Mouse (Mus musculus) C2C12 (cell line): ENCODE results near the gene Syn3. TPM values are rescaled to one million over a fixed set of nuclear protein-coding genes. Genes with fewer than 3 reads are reported as not detected.

Source experiments
- H3K27me3 ChIP-seq: one replicate; pipeline ENCODE4 v1.6.1; 2011; ENCODE audit not compliant: control insufficient read depth, insufficient read depth, insufficient read length
- H3K36me3 ChIP-seq: one replicate; pipeline ENCODE4 v1.6.1; 2011; ENCODE audit not compliant: control insufficient read depth, insufficient read depth
- H3K4me3 ChIP-seq: one replicate; pipeline ENCODE4 v1.5.1; 2011; ENCODE audit warnings: mild to moderate bottlenecking, control low read depth; ENCODE audit not compliant: poor library complexity, insufficient read depth, severe bottlenecking
- H3K79me2 ChIP-seq: one replicate; pipeline ENCODE4 v1.6.1; 2011; ENCODE audit not compliant: control insufficient read depth, insufficient read depth
- H3K79me3 ChIP-seq: one replicate; pipeline ENCODE4 v1.6.1; 2011; ENCODE audit warnings: low read depth, control low read depth
- H3ac ChIP-seq: one replicate; pipeline ENCODE3; 2011; ENCODE audit warnings: low read depth; ENCODE audit not compliant: control insufficient read depth, insufficient read length
- CEBPB ChIP-seq: IDR thresholded peaks from one replicate; pipeline ENCODE4 v1.6.1; 2011; ENCODE audit warnings: low read depth, mild to moderate bottlenecking, control low read depth, moderate library complexity
- CTCF ChIP-seq: IDR thresholded peaks from one replicate; pipeline ENCODE4 v1.5.1; 2011; ENCODE audit not compliant: control insufficient read depth, insufficient read depth, insufficient read length
- FOSL1 ChIP-seq: IDR thresholded peaks from one replicate; pipeline ENCODE4 v1.8.0; 2011; ENCODE audit warnings: mild to moderate bottlenecking, low read length; ENCODE audit not compliant: poor library complexity, insufficient read depth, severe bottlenecking
- MAX ChIP-seq: IDR thresholded peaks from one replicate; pipeline ENCODE4 v1.6.1; 2011; ENCODE audit warnings: mild to moderate bottlenecking, control low read depth
- MYOD1 ChIP-seq: IDR thresholded peaks from one replicate; pipeline ENCODE4 v1.6.1; 2011; ENCODE audit warnings: low read depth; ENCODE audit not compliant: control insufficient read depth, insufficient read length
- MYOG ChIP-seq: IDR thresholded peaks from one replicate; pipeline ENCODE4 v1.6.1; 2011; ENCODE audit not compliant: control insufficient read depth, insufficient read length; ENCODE audit errors: extremely low read depth
- USF1 ChIP-seq: IDR thresholded peaks from one replicate; pipeline ENCODE4 v1.6.1; 2011; ENCODE audit warnings: low read depth, mild to moderate bottlenecking, control low read depth, moderate library complexity
- polyA plus RNA-seq: library from polyadenylated mRNA; unstranded; fragments of >200 nt; fragmentation: generic; extraction: Trizol; gene quantifications from one replicate; pipeline ENCODE4 v1.2.1, GENCODE M21; 2012; ENCODE audit warnings: missing spikeins

The Syn3 gene
- polyA plus RNA-seq, 1 experiment, result 0.20 TPM

- no peak overlapping the region for H3ac ChIP-seq
- no peaks in the 10 kb centered on the region for H3K79me3 ChIP-seq
- no peak overlapping the region for H3K4me3 ChIP-seq
- no peak for TF ChIP-seq MYOG
- no peak for TF ChIP-seq MYOD1
- TF ChIP-seq MAX, result no peak
- no peak for TF ChIP-seq FOSL1
- no peak for TF ChIP-seq CTCF
- no peak for TF ChIP-seq USF1
- TF ChIP-seq CEBPB, result no peak
- H3K36me3 ChIP-seq, result no peaks in the 10 kb centered on the region
- H3K79me2 ChIP-seq, result no peaks in the 10 kb centered on the region
- H3K27me3 ChIP-seq, result no peaks in the 10 kb centered on the region
These were observed 442.3 kb downstream of the Syn3 start for GRCm38 (mm10) chr10:86056297-86056903.

- H3K79me3 ChIP-seq, result no peaks in the 10 kb centered on the region
- H3ac ChIP-seq, result no peak overlapping the region
- H3K4me3 ChIP-seq, result no peak overlapping the region
- H3K27me3 ChIP-seq, result no peaks in the 10 kb centered on the region
- H3K36me3 ChIP-seq, result peaks cover 10% of the 10 kb centered on the region
- TF ChIP-seq FOSL1, result no peak
- no peak for TF ChIP-seq CEBPB
- TF ChIP-seq MYOG, result no peak
- TF ChIP-seq CTCF, result no peak
- no peak for TF ChIP-seq USF1
- TF ChIP-seq MYOD1, result no peak
- TF ChIP-seq MAX, result no peak
- no peaks in the 10 kb centered on the region for H3K79me2 ChIP-seq
These were observed 445.7 kb downstream of the Syn3 start for GRCm38 (mm10) chr10:86052818-86053522.

- Histone ChIP-seq H3ac (no peak overlapping the region), H3K79me3 (no peaks in the 10 kb centered on the region), H3K27me3 (no peaks in the 10 kb centered on the region), H3K36me3 (peaks cover 17% of the 10 kb centered on the region), H3K79me2 (no peaks in the 10 kb centered on the region), H3K4me3 (no peak overlapping the region)
- TF ChIP-seq CTCF, result no peak
- TF ChIP-seq MYOG, result no peak
- TF ChIP-seq FOSL1, result no peak
- no peak for TF ChIP-seq CEBPB
- no peak for TF ChIP-seq MAX
- no peak for TF ChIP-seq MYOD1
- TF ChIP-seq USF1, result no peak
These were observed 448.2 kb downstream of the Syn3 start for GRCm38 (mm10) chr10:86050522-86050921.

- Histone ChIP-seq H3K79me2 (no peaks in the 10 kb centered on the region), H3K36me3 (peaks cover 24% of the 10 kb centered on the region), H3K4me3 (no peak overlapping the region), H3ac (no peak overlapping the region), H3K27me3 (no peaks in the 10 kb centered on the region), H3K79me3 (no peaks in the 10 kb centered on the region)
- TF ChIP-seq MYOD1, result no peak
- TF ChIP-seq USF1, result no peak
- TF ChIP-seq CTCF, result no peak
- no peak for TF ChIP-seq MAX
- no peak for TF ChIP-seq CEBPB
- TF ChIP-seq MYOG, result no peak
- no peak for TF ChIP-seq FOSL1
These were observed 450.9 kb downstream of the Syn3 start for GRCm38 (mm10) chr10:86047786-86048185.

GRCm38 (mm10) chr10:86046371-86046770 is 452.3 kb downstream of the Syn3 start:
- H3K79me2 ChIP-seq, result no peaks in the 10 kb centered on the region

GRCm38 (mm10) chr10:86044066-86044465 is 454.6 kb downstream of the Syn3 start:
- no peaks in the 10 kb centered on the region for H3K79me2 ChIP-seq
- H3K79me3 ChIP-seq, result no peaks in the 10 kb centered on the region
- H3K36me3 ChIP-seq, result peaks cover 19% of the 10 kb centered on the region
- no peak for TF ChIP-seq CEBPB
- TF ChIP-seq FOSL1, result no peak
- no peak for TF ChIP-seq CTCF
- TF ChIP-seq MYOD1, result no peak
- TF ChIP-seq MYOG, result no peak
- no peak for TF ChIP-seq MAX
- no peak for TF ChIP-seq USF1
- H3K27me3 ChIP-seq, result no peaks in the 10 kb centered on the region
- H3ac ChIP-seq, result no peak overlapping the region
- H3K4me3 ChIP-seq, result no peak overlapping the region

More at GRCm38 (mm10) chr10:86046371-86046770, 452.3 kb downstream of the Syn3 start:
- peaks cover 24% of the 10 kb centered on the region for H3K36me3 ChIP-seq
- no peak overlapping the region for H3ac ChIP-seq
- H3K79me3 ChIP-seq, result no peaks in the 10 kb centered on the region
- TF ChIP-seq MAX, result no peak
- no peaks in the 10 kb centered on the region for H3K27me3 ChIP-seq
- H3K4me3 ChIP-seq, result no peak overlapping the region
